Mouse (Mus musculus) CD4-positive, CD25-positive, alpha-beta regulatory T cell, adult 2 months (primary cell): Measurements from ENCODE around the gene Cfd.
"Not testable (repeated sequence)": the region's sequence is repeated elsewhere in the genome, so short reads cannot be mapped to it uniquely, and the experiment has no call there.

ENCODE experiments used
- DNase-seq: peaks from one replicate; pipeline ENCODE4 v3.0.0-alpha.2; 2012; ENCODE audit warnings: low read depth, low spot score

Cfd gene

DNA sequence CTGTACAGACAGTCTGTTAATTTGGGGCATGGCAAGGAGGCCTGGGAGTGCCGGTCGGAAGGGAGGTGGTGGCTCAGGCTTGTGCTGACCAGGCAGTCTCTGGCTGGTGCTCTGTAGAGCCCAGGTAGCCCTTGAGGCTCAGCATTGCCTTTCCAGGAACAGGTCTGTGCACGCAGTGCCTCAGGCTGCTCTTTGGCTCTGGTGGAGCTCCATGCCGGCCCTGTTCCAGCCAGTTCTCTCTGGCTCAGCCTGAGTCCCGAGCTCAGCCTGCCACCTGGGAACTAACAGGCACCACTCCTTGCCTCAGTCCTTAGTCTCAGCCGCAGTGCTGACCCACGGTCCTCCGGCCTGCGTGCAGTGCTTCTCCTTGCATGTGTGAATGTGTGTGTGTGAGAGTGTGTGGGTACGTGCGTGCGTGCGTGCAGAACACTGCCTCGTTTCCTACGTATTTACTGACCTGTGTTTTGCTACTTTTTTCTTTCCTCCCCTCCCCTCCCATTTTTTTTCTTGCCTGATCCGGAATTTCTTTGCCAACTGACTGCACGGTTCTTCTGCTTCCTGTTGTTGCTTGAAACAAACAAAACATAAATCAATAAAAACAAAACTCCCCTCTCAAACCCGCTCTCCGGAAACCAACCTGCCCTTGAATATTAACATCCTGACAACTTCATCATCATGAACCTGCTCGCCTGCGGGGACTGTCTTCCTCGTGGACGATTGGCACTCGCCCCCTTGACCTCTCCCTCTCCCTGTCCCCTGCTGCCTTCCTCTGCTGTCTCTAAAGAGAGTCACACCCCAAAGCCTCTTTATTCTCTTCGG lies 29.2 kb upstream of the Cfd start:
- no peak for DNase-seq

DNA sequence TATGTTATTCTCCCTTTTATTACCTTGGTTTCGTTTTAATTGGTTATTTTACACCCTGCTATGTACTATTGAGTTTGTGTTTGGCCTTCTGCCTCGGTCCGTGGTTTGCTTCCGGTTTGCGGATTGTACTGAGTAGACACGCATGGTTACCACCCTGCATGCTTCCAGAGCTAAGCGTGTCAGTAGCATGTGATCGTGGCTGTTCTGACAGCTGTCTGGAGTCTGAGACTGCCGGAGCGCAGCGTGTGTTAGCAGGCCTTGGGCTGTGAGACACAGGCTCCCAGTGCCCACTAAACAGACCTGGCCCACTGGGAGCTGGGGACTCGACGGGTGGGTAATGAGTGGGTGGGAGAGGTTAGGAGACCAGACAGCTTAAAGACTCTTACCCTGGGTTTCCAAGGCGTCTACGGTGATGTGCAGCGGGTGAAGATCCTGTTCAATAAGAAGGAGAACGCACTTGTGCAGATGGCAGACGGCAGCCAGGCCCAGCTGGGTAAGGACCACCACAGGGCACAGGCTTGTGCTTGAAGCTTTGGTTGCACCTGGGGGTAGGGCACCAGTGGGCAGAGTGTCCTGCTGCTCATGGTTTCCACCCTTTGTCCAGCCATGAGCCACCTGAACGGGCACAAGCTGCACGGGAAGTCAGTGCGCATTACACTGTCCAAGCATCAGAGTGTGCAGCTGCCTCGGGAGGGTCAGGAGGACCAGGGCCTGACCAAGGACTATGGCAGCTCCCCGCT lies 28.4 kb upstream of the Cfd start:
- DNase-seq = no peak

DNA sequence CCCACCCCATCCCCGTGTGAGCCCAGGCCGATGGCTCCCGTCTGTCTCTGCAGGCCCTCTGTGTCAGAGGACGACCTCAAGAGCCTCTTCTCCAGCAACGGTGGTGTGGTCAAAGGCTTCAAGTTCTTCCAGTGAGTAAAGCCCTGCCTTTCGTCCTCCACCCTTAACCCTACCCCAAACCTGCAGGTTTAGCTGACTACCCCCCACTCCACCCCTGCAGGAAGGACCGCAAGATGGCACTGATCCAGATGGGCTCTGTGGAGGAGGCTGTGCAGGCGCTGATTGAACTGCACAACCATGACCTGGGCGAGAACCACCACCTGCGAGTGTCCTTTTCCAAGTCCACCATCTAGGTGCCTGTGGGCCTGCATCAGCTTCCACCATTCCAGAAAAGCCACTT lies 27.7 kb upstream of the Cfd start:
- DNase-seq = no peak

- DNase-seq = no peak
Observed at GRCm38 (mm10) chr10:79864351-79865188, 26.1 kb upstream of the Cfd start.

GRCm38 (mm10) chr10:79865189-79865601 lies 25.5 kb upstream of the Cfd start:
- peak; percentile 30 for DNase-seq

- peak; percentile 39 for DNase-seq
Observed at GRCm38 (mm10) chr10:79865801-79866295, 24.8 kb upstream of the Cfd start.

- no peak for DNase-seq
Observed at GRCm38 (mm10) chr10:79866601-79867000, 24.1 kb upstream of the Cfd start.

GRCm38 (mm10) chr10:79871845-79872244 lies 18.8 kb upstream of the Cfd start:
- DNase-seq = no peak

GRCm38 (mm10) chr10:79872862-79873261 lies 17.8 kb upstream of the Cfd start:
- DNase-seq = no peak

DNA sequence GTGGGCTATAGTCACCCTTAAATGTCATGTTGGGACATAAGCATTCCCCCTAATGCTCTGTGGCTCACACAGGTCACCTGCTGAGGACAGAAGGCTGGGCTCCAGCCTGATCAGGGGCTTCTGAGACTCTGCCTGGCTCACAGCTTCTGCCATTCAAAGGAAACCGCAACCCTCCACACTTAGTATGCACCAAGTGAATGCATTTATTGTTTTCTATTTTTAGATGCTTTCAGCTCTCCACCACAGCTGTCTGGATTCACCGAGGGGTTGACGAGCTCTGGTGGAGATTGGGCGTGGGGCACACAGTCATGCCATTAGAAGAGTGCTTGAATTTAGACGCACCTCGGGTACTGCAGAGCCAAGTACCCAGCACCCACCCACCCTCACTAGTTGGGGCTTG lies 17.3 kb upstream of the Cfd start:
- DNase-seq = no peak

GRCm38 (mm10) chr10:79873715-79874289 lies 16.9 kb upstream of the Cfd start:
- no peak for DNase-seq

GRCm38 (mm10) chr10:79874290-79874862 lies 16.3 kb upstream of the Cfd start, which contains the start of the genes Prtn3 and Plppr3:
Gene Prtn3 (plus strand): TSS chr10:79874476.
Gene Plppr3 (minus strand): TSS chr10:79874634.
- DNase-seq = peak; percentile 45

DNA sequence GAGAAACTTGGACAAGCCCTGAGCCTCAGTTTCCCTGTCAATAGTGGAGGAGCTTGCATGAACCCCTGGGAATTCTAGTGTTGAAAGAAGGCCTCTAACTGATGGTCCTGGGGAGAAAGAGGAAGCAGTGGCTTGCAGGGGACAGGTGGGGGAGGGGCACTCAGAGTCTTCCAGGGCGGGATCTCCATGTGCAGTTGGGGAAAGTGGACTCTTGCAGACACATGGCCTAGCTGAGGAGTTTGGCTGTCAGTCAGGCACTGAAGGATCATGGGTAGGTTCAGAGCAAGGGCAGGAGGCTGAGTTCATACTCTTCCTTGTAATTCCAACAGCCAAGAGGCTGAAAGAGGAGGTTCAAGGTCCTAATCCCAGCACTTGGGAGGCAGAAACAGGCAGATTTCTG lies 13.5 kb upstream of the Cfd start:
- DNase-seq = no peak

- peak; percentile 37 for DNase-seq
Observed at GRCm38 (mm10) chr10:79877757-79878156, 12.9 kb upstream of the Cfd start.

DNA sequence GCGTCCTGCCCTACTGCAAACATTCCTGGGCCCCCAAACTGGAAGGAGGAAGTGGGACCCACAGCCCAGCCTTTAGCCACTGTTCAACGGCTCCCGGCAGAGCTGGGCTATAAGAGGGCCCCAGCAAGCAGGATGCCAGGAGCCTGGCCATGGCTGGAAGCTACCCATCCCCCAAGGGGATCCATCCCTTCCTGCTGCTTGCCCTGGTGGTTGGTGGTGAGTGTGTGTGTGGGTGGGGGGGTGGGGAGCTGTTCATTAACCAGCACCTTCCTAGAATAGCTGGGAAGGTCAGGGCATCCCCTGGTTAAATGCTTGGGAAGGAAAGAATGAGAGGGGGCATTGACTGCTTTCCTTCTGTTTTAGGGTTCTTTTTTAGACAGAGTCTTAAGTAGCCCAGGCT lies 11.1 kb upstream of the Cfd start:
- DNase-seq = no peak

GRCm38 (mm10) chr10:79880721-79881120 lies 9.9 kb upstream of the Cfd start:
- no peak for DNase-seq

DNA sequence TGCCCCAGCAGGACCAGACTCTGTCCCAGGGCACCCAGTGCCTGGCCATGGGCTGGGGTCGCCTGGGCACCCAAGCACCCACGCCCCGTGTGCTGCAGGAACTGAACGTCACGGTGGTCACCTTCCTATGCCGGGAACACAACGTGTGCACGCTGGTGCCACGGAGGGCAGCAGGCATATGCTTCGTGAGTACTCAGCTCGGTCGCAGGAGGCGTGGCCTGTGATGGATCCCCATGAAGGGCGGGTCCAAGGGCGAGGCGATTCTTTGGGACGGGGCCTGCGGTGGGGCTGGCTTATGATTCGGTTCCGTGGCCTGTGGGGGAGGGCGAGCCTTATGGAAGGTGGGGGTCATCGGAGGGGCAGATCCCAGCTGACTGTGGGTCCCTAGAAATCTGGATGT lies 8.7 kb upstream of the Cfd start:
- no peak for DNase-seq

- DNase-seq = peak; percentile 88
Observed at GRCm38 (mm10) chr10:79883297-79884084, 7.2 kb upstream of the Cfd start.

DNA sequence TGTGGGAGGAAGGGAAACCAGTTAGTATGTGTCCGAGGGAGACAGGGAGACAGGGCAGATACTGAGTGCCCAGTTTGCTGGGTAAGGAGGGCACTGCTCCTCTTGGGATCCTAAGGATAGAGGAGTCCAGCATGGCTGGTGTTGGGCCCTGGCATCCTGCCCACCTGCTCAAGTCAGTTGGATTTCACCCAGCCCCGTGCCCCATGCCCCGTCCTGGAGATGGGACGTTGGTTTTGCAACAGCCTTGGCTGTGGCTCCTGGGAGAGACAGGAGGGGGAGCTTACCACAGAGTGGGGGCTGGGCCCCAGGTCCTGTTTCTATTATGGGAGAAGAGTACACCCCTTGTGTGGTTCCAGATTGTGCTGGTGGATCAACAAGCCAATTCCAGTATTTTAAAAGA lies 6.2 kb upstream of the Cfd start:
- no peak for DNase-seq

- not testable (repeated sequence) for DNase-seq
Observed at GRCm38 (mm10) chr10:79884938-79885337, 5.7 kb upstream of the Cfd start.
